Mouse (Mus musculus) Patski (cell line): ENCODE measurements around the gene Letmd1. TPM values are rescaled to one million over a fixed set of nuclear protein-coding genes. Genes with fewer than 3 reads are reported as not detected.

Source experiments
- ATAC-seq: fragments of 100-300 bp; one replicate; pipeline ENCODE4 v1.8.0; 2021
- CTCF ChIA-PET: fragments of 350-600 bp; sonication (Branson Sonifier 250); formaldehyde crosslinking; loops from one replicate; lab custom pipeline; 2022; ENCODE audit warnings: inconsistent platforms; lab: Charles Lee
- POLR2A ChIA-PET: fragments of 350-600 bp; sonication (Branson Sonifier 250); formaldehyde crosslinking; loops from one replicate; lab custom pipeline; 2022; ENCODE audit warnings: antibody characterized with exemption, inconsistent platforms; lab: Charles Lee
- DNase-seq: peaks from one replicate; pipeline ENCODE4 v3.0.0-alpha.2; 2011; ENCODE audit warnings: low read depth, low spot score
- H3K27me3 ChIP-seq: fragments of 371-371 bp; one replicate; pipeline ENCODE4 v1.5.1; 2021
- CTCF ChIP-seq: fragments of 100-300 bp; IDR thresholded peaks from one replicate; pipeline ENCODE4 v1.5.1; 2021
- in situ Hi-C: fragments of 300-500 bp; cut with MboI; formaldehyde crosslinking; loops from 3 replicates; pipeline ENCODE4 v1.11.1; 2018; ENCODE audit warnings: low pct_unique_long_range_greater_than_20kb, mixed read lengths
- polyA plus RNA-seq: library from polyadenylated mRNA; unstranded; gene quantifications from one replicate; pipeline ENCODE4 v1.2.3, GENCODE M21; 2021

Letmd1 gene
- polyA plus RNA-seq, 1 experiment from 2014 or later: 52.3 TPM

- no peak for DNase-seq
- no peak for TF ChIP-seq CTCF
- no peak for ATAC-seq
- ChIA-PET POLR2A (interaction anchor here (0.6 kb wide), 1 partner anchor 24 kb away, joined by 3 read pairs; no protein-coding TSS in a partner anchor), CTCF (interaction anchor here (1.0 to 3.7 kb wide), 4 partner anchors 8 to 125 kb away, joined by 3 to 17 read pairs (median 4); no protein-coding TSS in a partner anchor)
- H3K27me3 ChIP-seq: no peaks in the 10 kb centered on the region
- in situ Hi-C loops: no loop called here
Observed at GRCm38 (mm10) chr15:100527900-100528299, 59.1 kb downstream of the Letmd1 start.

Other genes starting within 250 kb of the Letmd1 start
- 61.2 TPM for gene Atf1, start 241.2 kb upstream of the Letmd1 start, polyA plus RNA-seq
- not detected for gene Tmprss12, start 188.2 kb upstream of the Letmd1 start, polyA plus RNA-seq
- 567 TPM for gene Mettl7a1, start 164.9 kb upstream of the Letmd1 start, polyA plus RNA-seq
- 88.9 TPM for gene Mettl7a3, start 134.1 kb upstream of the Letmd1 start, polyA plus RNA-seq
- 0.51 TPM for gene Methig1, start 115.9 kb upstream of the Letmd1 start, polyA plus RNA-seq
- 4.1 TPM for gene Mettl7a2, start 115.8 kb upstream of the Letmd1 start, polyA plus RNA-seq
- gene Higd1c, start 104.5 kb upstream of the Letmd1 start, polyA plus RNA-seq: not detected
- gene Gm5475, start 46.9 kb upstream of the Letmd1 start, polyA plus RNA-seq: 0.55 TPM
- 78.4 TPM for gene Slc11a2, start 44.0 kb upstream of the Letmd1 start, polyA plus RNA-seq
- gene Csrnp2, start 26.5 kb downstream of the Letmd1 start, polyA plus RNA-seq: 13.7 TPM
- gene Tfcp2, start 83.0 kb downstream of the Letmd1 start, polyA plus RNA-seq: 35.2 TPM
- gene Pou6f1, start 131.0 kb downstream of the Letmd1 start, polyA plus RNA-seq: 54.5 TPM
- gene Dazap2, start 146.3 kb downstream of the Letmd1 start, polyA plus RNA-seq: 239 TPM
- 11.7 TPM for gene Smagp, start 167.9 kb downstream of the Letmd1 start, polyA plus RNA-seq
- not detected for gene Bin2, start 200.5 kb downstream of the Letmd1 start, polyA plus RNA-seq
- 4.1 TPM for gene Cela1, start 218.9 kb downstream of the Letmd1 start, polyA plus RNA-seq